Mouse (Mus musculus) myocyte (in vitro differentiated cells): ENCODE measurements around the gene Amt.
A peak's percentile ranks its signal among the peaks of the same experiment; 100 is the strongest.

ENCODE experiments used
- CEBPB ChIP-seq: IDR thresholded peaks from 2 replicates; pipeline ENCODE4 v1.6.1; 2011; ENCODE audit warnings: mild to moderate bottlenecking, moderate library complexity; ENCODE audit not compliant: poor library complexity, insufficient read depth, severe bottlenecking
- E2F4 ChIP-seq: IDR thresholded peaks from one replicate; pipeline ENCODE4 v1.6.1; 2011; ENCODE audit warnings: mild to moderate bottlenecking, control low read depth, moderate library complexity; ENCODE audit not compliant: insufficient read depth
- MAX ChIP-seq: IDR thresholded peaks from one replicate; pipeline ENCODE4 v1.6.1; 2011; ENCODE audit warnings: low read depth, mild to moderate bottlenecking, control low read depth
- MYOD1 ChIP-seq, 3 experiments: IDR thresholded peaks; one replicate each; pipeline ENCODE4 v1.6.1; 2011; ENCODE audit warnings: control low read depth in 2 of 3, low read depth in 2 of 3, mild to moderate bottlenecking in 2 of 3, moderate library complexity in 1 of 3; ENCODE audit not compliant: insufficient read length in 2 of 3, control insufficient read depth in 1 of 3
- MYOG ChIP-seq, 3 experiments: IDR thresholded peaks; one replicate each; pipeline ENCODE4 v1.6.1; 2011; ENCODE audit warnings: control low read depth in 2 of 3, low read depth in 2 of 3, mild to moderate bottlenecking in 2 of 3; ENCODE audit not compliant: insufficient read length in 2 of 3, control insufficient read depth in 1 of 3, insufficient read depth in 1 of 3
- POLR2A ChIP-seq: IDR thresholded peaks from one replicate; pipeline ENCODE4 v1.6.1; 2011; ENCODE audit warnings: low read depth, mild to moderate bottlenecking, control low read depth, moderate library complexity; ENCODE audit not compliant: insufficient read length
- POLR2AphosphoS2 ChIP-seq: IDR thresholded peaks from one replicate; pipeline ENCODE4 v1.6.1; 2011; ENCODE audit warnings: low read depth, control low read depth; ENCODE audit not compliant: insufficient read length
- TCF12 ChIP-seq: IDR thresholded peaks from one replicate; pipeline ENCODE4 v1.6.1; 2011; ENCODE audit warnings: mild to moderate bottlenecking, control low read depth; ENCODE audit not compliant: poor library complexity, insufficient read depth, severe bottlenecking
- TCF3 ChIP-seq: IDR thresholded peaks from one replicate; pipeline ENCODE4 v1.6.1; 2011; ENCODE audit warnings: low read depth, control low read depth; ENCODE audit not compliant: insufficient read length
- USF1 ChIP-seq: IDR thresholded peaks from one replicate; pipeline ENCODE4 v1.6.1; 2011; ENCODE audit warnings: low read depth, mild to moderate bottlenecking, control low read depth, moderate library complexity

GRCm38 (mm10) chr9:108341801-108342200, 45.1 kb downstream of the Amt start:
- TF ChIP-seq E2F4 (no peak), POLR2A (no peak), MYOG (IDR thresholded peaks at IDR 0.05; ENCODE audit: control insufficient read depth in 1 of 3, insufficient read depth in 1 of 3, insufficient read length in 2 of 3, low read depth in 2 of 3) (no peak), POLR2AphosphoS2 (peak; percentile 17), USF1 (no peak), MAX (no peak), TCF12 (no peak), CEBPB (no peak), TCF3 (no peak), MYOD1 (IDR thresholded peaks at IDR 0.05; ENCODE audit: control insufficient read depth in 1 of 3, insufficient read length in 2 of 3, low read depth in 2 of 3) (no peak)
